19 mouse cellular contexts compared by ENCODE assay signal in the genomic region with DNA sequence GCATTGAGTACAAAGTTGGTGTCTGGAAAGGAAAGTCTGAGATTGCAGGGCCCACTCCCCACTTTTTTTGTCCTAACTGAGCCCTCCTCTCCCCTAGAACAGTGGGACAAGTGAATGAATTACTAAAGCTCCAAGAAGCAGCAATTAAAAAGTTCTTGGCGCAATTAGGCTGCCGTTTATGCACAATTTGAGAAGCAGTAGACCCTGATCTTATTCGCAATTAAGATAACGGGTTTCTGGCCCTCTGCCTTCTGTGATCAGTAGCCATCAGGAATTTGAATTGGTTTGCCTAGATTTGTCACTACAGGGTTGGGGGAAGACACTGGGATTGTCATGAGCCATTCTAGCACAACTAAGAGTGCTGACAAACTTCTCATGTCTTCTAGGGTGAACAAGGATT.
"Had no signal": no experiment of that assay in that cellular context is flagged by ENCODE, and none has a peak within 500 bp of the region (broad histone marks: within the 10 kb centered on the region; RNA-seq: fewer than 3 reads in every experiment).

No protein-coding gene starts in this region.

- DNase-seq: kidney, adult 9 months; kidney, postnatal 14 days; kidney, postnatal 4 days; layer of hippocampus, adult 9-11 months; liver, embryonic 13.5 days; lung, postnatal 10 days; lung, postnatal 36 days; right cerebral cortex, adult 18-20 months; right cerebral cortex, postnatal 14 days; right cerebral cortex, postnatal 4 days; thymus, postnatal 25 days had no signal

- H3K27me3 ChIP-seq: liver, embryonic 13.5 days; lung, embryonic 15.5 days; midbrain, embryonic 13.5 days; neural tube, embryonic 13.5 days; stomach, embryonic 15.5 days had no signal

- H3K27ac ChIP-seq: liver, embryonic 13.5 days; lung, embryonic 15.5 days; midbrain, embryonic 10.5 days; midbrain, embryonic 13.5 days; neural tube, embryonic 13.5 days; stomach, embryonic 15.5 days had no signal

- H3K4me3 ChIP-seq: liver, embryonic 13.5 days; lung, embryonic 15.5 days; megakaryocyte, embryonic 14.5 days; midbrain, embryonic 10.5 days; midbrain, embryonic 13.5 days; myocyte; neural tube, embryonic 13.5 days; stomach, embryonic 15.5 days had no signal

- H3K36me3 ChIP-seq: liver, embryonic 13.5 days; lung, embryonic 15.5 days; midbrain, embryonic 10.5 days; midbrain, embryonic 13.5 days; neural tube, embryonic 13.5 days; stomach, embryonic 15.5 days had no signal

- ATAC-seq: midbrain, embryonic 13.5 days; midbrain, embryonic 16.5 days had no signal

- H3K4me1 ChIP-seq: lung, embryonic 15.5 days; midbrain, embryonic 13.5 days; neural tube, embryonic 13.5 days; stomach, embryonic 15.5 days had no signal

- H3K9me3 ChIP-seq: liver, embryonic 13.5 days; lung, embryonic 15.5 days; megakaryocyte, embryonic 14.5 days; midbrain, embryonic 10.5 days; midbrain, embryonic 13.5 days; neural tube, embryonic 13.5 days; stomach, embryonic 15.5 days had no signal

- H3K4me2 ChIP-seq: liver, embryonic 13.5 days; lung, embryonic 15.5 days; midbrain, embryonic 13.5 days; neural tube, embryonic 13.5 days; stomach, embryonic 15.5 days had no signal

- H3K9ac ChIP-seq: liver, embryonic 13.5 days; lung, embryonic 15.5 days; midbrain, embryonic 13.5 days; neural tube, embryonic 13.5 days; stomach, embryonic 15.5 days had no signal
